Mouse (Mus musculus) liver, adult 2 months (tissue): ENCODE results near the gene Pxdn.

ENCODE experiments used
- CTCF ChIP-seq: fragments of 200-500 bp; IDR thresholded peaks from 2 replicates; pipeline ENCODE4 v1.5.1; 2011; ENCODE audit warnings: low read depth, low read length, control low read depth
- POLR2A ChIP-seq: fragments of 200-500 bp; IDR thresholded peaks from 2 replicates; pipeline ENCODE4 v1.6.1; 2011; ENCODE audit warnings: low read length, control low read depth; ENCODE audit not compliant: insufficient read depth; ENCODE audit errors: extremely low read depth

DNA sequence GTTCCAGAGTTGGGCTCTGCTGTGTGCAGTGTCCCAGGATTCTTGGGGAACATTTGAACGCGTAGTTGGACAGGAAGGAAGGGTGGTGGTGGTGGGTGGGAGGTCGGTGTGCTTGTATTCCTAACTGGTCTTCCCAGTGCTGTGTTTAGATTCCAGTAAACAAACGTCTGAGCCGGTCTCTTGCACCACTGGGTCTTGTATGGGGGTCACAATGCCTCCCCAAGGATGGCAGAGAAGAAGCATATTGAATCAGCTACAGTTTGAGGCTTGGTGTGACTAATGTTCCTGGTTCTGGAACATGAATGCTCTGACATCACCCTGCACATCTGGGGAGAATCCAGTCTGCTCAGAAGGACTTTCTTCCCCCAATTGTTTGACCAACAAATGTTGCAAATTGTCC is 93.2 kb downstream of the Pxdn start:
- TF ChIP-seq CTCF, result no peak
- TF ChIP-seq POLR2A, result no peak
